Mouse (Mus musculus): ENCODE results near the gene Golph3. TPM values are rescaled to one million over a fixed set of nuclear protein-coding genes. Genes with fewer than 3 reads are reported as not detected.

Gene Golph3
- polyA plus RNA-seq, 2 experiments, result 35.2 to 58.4 TPM

- H3K27me3 ChIP-seq (ENCODE audit: control insufficient read depth, insufficient read depth, low read length), result no peaks in the 10 kb centered on the region
- WGBS (ENCODE audit: insufficient replicate concordance), result 84% methylated on average over 19 of the region's 19 CpGs
- peaks cover under 1% of the 10 kb centered on the region for H3K36me3 ChIP-seq (replicated peaks; ENCODE audit: control insufficient read depth, insufficient read depth, low read depth)
- no peak overlapping the region for H3K9ac ChIP-seq (replicated peaks)
- DNase-seq (ENCODE audit: low read depth in 3 of 3, low spot score in 3 of 3) (no peak), ATAC-seq (ENCODE audit: insufficient read depth) (no peak)
- peaks cover under 1 to 4% of the 10 kb centered on the region in 2 experiments; a peak in 3 of 4 replicates for H3K4me1 ChIP-seq (replicated peaks; ENCODE audit: control insufficient read depth in 2 of 2, insufficient read depth in 2 of 2, low read length in 1 of 2)
- no peak overlapping the region for H3K27ac ChIP-seq
- TF ChIP-seq CTCF (IDR thresholded peaks at IDR 0.05; ENCODE audit: low read depth) (no peak), EP300 (IDR thresholded peaks at IDR 0.05; ENCODE audit: low read depth) (no peak)
- no peak overlapping the region for H3K4me2 ChIP-seq (ENCODE audit: low read depth)
- no peaks in the 10 kb centered on the region for H3K9me3 ChIP-seq (ENCODE audit: control insufficient read depth, low read length)
- H3K4me3 ChIP-seq (ENCODE audit: insufficient read depth in 1 of 2, low read depth in 2 of 2, low read length in 2 of 2), result no peak overlapping the region
Measured at GRCm38 (mm10) chr15:12360519-12361212, 39.4 kb downstream of the Golph3 start.

- WGBS (ENCODE audit: insufficient replicate concordance), result 77% methylated on average over 14 of the region's 14 CpGs
- Histone ChIP-seq H3K27me3 (ENCODE audit: control insufficient read depth, insufficient read depth, low read length) (no peaks in the 10 kb centered on the region), H3K36me3 (replicated peaks; ENCODE audit: control insufficient read depth, insufficient read depth, low read depth) (no peaks in the 10 kb centered on the region; the same call in 1 of the 2 replicates), H3K27ac (no peak overlapping the region), H3K9ac (replicated peaks) (no peak overlapping the region), H3K9me3 (ENCODE audit: control insufficient read depth, low read length) (no peaks in the 10 kb centered on the region), H3K4me1 (replicated peaks; ENCODE audit: control insufficient read depth in 2 of 2, insufficient read depth in 2 of 2, low read length in 1 of 2) (peaks cover 5 to 16% of the 10 kb centered on the region in 2 experiments; a peak in 3 of 4 replicates), H3K4me3 (ENCODE audit: insufficient read depth in 1 of 2, low read depth in 2 of 2, low read length in 2 of 2) (no peak overlapping the region), H3K4me2 (ENCODE audit: low read depth) (no peak overlapping the region)
- no peak for ATAC-seq (ENCODE audit: insufficient read depth)
- DNase-seq (ENCODE audit: low read depth in 3 of 3, low spot score in 3 of 3), result no peak
- no peak for TF ChIP-seq CTCF (IDR thresholded peaks at IDR 0.05; ENCODE audit: low read depth)
- TF ChIP-seq EP300 (IDR thresholded peaks at IDR 0.05; ENCODE audit: low read depth), result no peak
Measured at GRCm38 (mm10) chr15:12362001-12362700, 40.9 kb downstream of the Golph3 start.

- Histone ChIP-seq H3K4me2 (ENCODE audit: low read depth) (no peak overlapping the region), H3K9me3 (ENCODE audit: control insufficient read depth, low read length) (no peaks in the 10 kb centered on the region), H3K4me1 (replicated peaks; ENCODE audit: control insufficient read depth in 2 of 2, insufficient read depth in 2 of 2, low read length in 1 of 2) (peaks cover 10 to 20% of the 10 kb centered on the region in 2 experiments), H3K36me3 (replicated peaks; ENCODE audit: control insufficient read depth, insufficient read depth, low read depth) (no peaks in the 10 kb centered on the region; the same call in 1 of the 2 replicates), H3K9ac (replicated peaks) (no peak overlapping the region), H3K27me3 (ENCODE audit: control insufficient read depth, insufficient read depth, low read length) (no peaks in the 10 kb centered on the region), H3K4me3 (ENCODE audit: insufficient read depth in 1 of 2, low read depth in 2 of 2, low read length in 2 of 2) (no peak overlapping the region), H3K27ac (no peak overlapping the region)
- WGBS (ENCODE audit: insufficient replicate concordance), result 83% methylated on average over 6 of the region's 6 CpGs
- DNase-seq (ENCODE audit: low read depth in 3 of 3, low spot score in 3 of 3) (no peak), ATAC-seq (ENCODE audit: insufficient read depth) (no peak)
- TF ChIP-seq CTCF (IDR thresholded peaks at IDR 0.05; ENCODE audit: low read depth), result no peak
- TF ChIP-seq EP300 (IDR thresholded peaks at IDR 0.05; ENCODE audit: low read depth), result no peak
Measured at GRCm38 (mm10) chr15:12362701-12363040, 41.4 kb downstream of the Golph3 start.

- Histone ChIP-seq H3K4me3 (ENCODE audit: insufficient read depth in 1 of 2, low read depth in 2 of 2, low read length in 2 of 2) (no peak overlapping the region), H3K4me2 (ENCODE audit: low read depth) (no peak overlapping the region), H3K27me3 (ENCODE audit: control insufficient read depth, insufficient read depth, low read length) (no peaks in the 10 kb centered on the region), H3K4me1 (replicated peaks; ENCODE audit: control insufficient read depth in 2 of 2, insufficient read depth in 2 of 2, low read length in 1 of 2) (peaks cover 20 to 29% of the 10 kb centered on the region in 2 experiments), H3K36me3 (replicated peaks; ENCODE audit: control insufficient read depth, insufficient read depth, low read depth) (no peaks in the 10 kb centered on the region), H3K9ac (replicated peaks) (no peak overlapping the region), H3K9me3 (ENCODE audit: control insufficient read depth, low read length) (no peaks in the 10 kb centered on the region), H3K27ac (no peak overlapping the region)
- 64% methylated on average over 4 of the region's 4 CpGs for WGBS (ENCODE audit: insufficient replicate concordance)
- ATAC-seq (ENCODE audit: insufficient read depth) (no peak), DNase-seq (ENCODE audit: low read depth in 3 of 3, low spot score in 3 of 3) (no peak)
- TF ChIP-seq EP300 (IDR thresholded peaks at IDR 0.05; ENCODE audit: low read depth) (no peak), CTCF (IDR thresholded peaks at IDR 0.05; ENCODE audit: low read depth) (no peak)
Measured at GRCm38 (mm10) chr15:12364096-12364495, 42.8 kb downstream of the Golph3 start.

- Histone ChIP-seq H3K36me3 (replicated peaks; ENCODE audit: control insufficient read depth, insufficient read depth, low read depth) (no peaks in the 10 kb centered on the region), H3K4me3 (ENCODE audit: insufficient read depth in 1 of 2, low read depth in 2 of 2, low read length in 2 of 2) (no peak overlapping the region), H3K27me3 (ENCODE audit: control insufficient read depth, insufficient read depth, low read length) (no peaks in the 10 kb centered on the region), H3K9me3 (ENCODE audit: control insufficient read depth, low read length) (no peaks in the 10 kb centered on the region), H3K4me1 (replicated peaks; ENCODE audit: control insufficient read depth in 2 of 2, insufficient read depth in 2 of 2, low read length in 1 of 2) (peaks cover 20 to 29% of the 10 kb centered on the region in 2 experiments), H3K4me2 (ENCODE audit: low read depth) (no peak overlapping the region), H3K9ac (replicated peaks) (no peak overlapping the region), H3K27ac (no peak overlapping the region)
- no peak for TF ChIP-seq EP300 (IDR thresholded peaks at IDR 0.05; ENCODE audit: low read depth)
- no peak for TF ChIP-seq CTCF (IDR thresholded peaks at IDR 0.05; ENCODE audit: low read depth)
- 62% methylated on average over 15 of the region's 15 CpGs for WGBS (ENCODE audit: insufficient replicate concordance)
- ATAC-seq (ENCODE audit: insufficient read depth) (no peak), DNase-seq (ENCODE audit: low read depth in 3 of 3, low spot score in 3 of 3) (no peak)
Measured at GRCm38 (mm10) chr15:12365416-12366071, 44.3 kb downstream of the Golph3 start.

Data from liver, embryonic 14.5 days (tissue).